Mouse (Mus musculus) testis, adult 2 months (tissue): ENCODE measurements around the gene Cutal. TPM values are rescaled to one million over a fixed set of nuclear protein-coding genes. Genes with fewer than 3 reads are reported as not detected.

Experiments used
- H3K27ac ChIP-seq: fragments of 200-500 bp; 2 replicates; pipeline ENCODE4 v1.5.1; 2012; ENCODE audit warnings: low read depth, low read length; ENCODE audit not compliant: control insufficient read depth, insufficient read depth
- H3K27me3 ChIP-seq: fragments of 200-500 bp; 2 replicates; pipeline ENCODE4 v1.6.1; 2012; ENCODE audit warnings: mild to moderate bottlenecking, low read length, moderate library complexity; ENCODE audit not compliant: control insufficient read depth, insufficient read depth
- H3K36me3 ChIP-seq: fragments of 200-500 bp; 2 replicates; pipeline ENCODE4 v1.6.1; 2012; ENCODE audit warnings: mild to moderate bottlenecking, low read length; ENCODE audit not compliant: control insufficient read depth, insufficient read depth
- H3K4me1 ChIP-seq: fragments of 200-500 bp; 2 replicates; pipeline ENCODE4 v1.6.1; 2012; ENCODE audit warnings: low read length; ENCODE audit not compliant: control insufficient read depth, insufficient read depth
- H3K4me3 ChIP-seq: fragments of 200-500 bp; 2 replicates; pipeline ENCODE4 v1.5.1; 2012; ENCODE audit warnings: low read depth, mild to moderate bottlenecking, low read length, moderate library complexity, mixed read lengths; ENCODE audit not compliant: control insufficient read depth
- CTCF ChIP-seq: fragments of 200-500 bp; IDR thresholded peaks from 2 replicates; pipeline ENCODE4 v1.5.1; 2012; ENCODE audit warnings: low read depth, mild to moderate bottlenecking, inconsistent platforms, low read length, moderate library complexity; ENCODE audit not compliant: control insufficient read depth, insufficient read depth, insufficient replicate concordance
- POLR2A ChIP-seq: fragments of 200-500 bp; IDR thresholded peaks from 2 replicates; pipeline ENCODE4 v1.6.1; 2012; ENCODE audit warnings: low read depth, mild to moderate bottlenecking, inconsistent platforms, low read length, moderate library complexity; ENCODE audit not compliant: control insufficient read depth
- polyA plus RNA-seq: library from polyadenylated mRNA; depleted of rRNA; stranded (reverse); fragments of >200 nt; gene quantifications from 2 replicates; pipeline ENCODE4 v1.2.3, GENCODE M21; 2012

The Cutal gene
- polyA plus RNA-seq, 1 experiment = 0.12 TPM

DNA sequence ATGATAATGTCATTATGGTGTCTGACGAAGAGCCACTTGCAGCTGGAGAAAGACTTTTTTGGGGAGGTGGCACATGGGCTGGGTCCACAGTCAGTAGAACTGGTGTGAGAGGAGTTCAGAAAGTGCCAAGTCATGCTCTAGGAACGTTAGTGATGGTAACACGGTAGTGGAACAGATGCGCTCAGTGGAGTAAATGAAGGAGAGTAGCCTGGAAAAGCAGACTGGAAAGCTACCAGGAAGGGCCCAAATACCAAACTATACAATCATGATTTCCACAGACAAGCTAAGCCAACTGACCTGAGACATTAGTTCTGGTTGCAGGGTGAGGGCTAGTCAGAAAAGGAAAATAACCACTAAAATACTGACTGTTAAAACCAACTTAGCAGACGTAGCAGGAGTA lies 4.5 kb upstream of the Cutal start:
- Histone ChIP-seq H3K36me3 (peaks cover 1% of the 10 kb centered on the region; the same call in 1 of the 2 replicates), H3K27me3 (no peaks in the 10 kb centered on the region), H3K27ac (no peak overlapping the region), H3K4me3 (no peak overlapping the region), H3K4me1 (peaks cover 5% of the 10 kb centered on the region)
- no peak for TF ChIP-seq POLR2A
- no peak for TF ChIP-seq CTCF

DNA sequence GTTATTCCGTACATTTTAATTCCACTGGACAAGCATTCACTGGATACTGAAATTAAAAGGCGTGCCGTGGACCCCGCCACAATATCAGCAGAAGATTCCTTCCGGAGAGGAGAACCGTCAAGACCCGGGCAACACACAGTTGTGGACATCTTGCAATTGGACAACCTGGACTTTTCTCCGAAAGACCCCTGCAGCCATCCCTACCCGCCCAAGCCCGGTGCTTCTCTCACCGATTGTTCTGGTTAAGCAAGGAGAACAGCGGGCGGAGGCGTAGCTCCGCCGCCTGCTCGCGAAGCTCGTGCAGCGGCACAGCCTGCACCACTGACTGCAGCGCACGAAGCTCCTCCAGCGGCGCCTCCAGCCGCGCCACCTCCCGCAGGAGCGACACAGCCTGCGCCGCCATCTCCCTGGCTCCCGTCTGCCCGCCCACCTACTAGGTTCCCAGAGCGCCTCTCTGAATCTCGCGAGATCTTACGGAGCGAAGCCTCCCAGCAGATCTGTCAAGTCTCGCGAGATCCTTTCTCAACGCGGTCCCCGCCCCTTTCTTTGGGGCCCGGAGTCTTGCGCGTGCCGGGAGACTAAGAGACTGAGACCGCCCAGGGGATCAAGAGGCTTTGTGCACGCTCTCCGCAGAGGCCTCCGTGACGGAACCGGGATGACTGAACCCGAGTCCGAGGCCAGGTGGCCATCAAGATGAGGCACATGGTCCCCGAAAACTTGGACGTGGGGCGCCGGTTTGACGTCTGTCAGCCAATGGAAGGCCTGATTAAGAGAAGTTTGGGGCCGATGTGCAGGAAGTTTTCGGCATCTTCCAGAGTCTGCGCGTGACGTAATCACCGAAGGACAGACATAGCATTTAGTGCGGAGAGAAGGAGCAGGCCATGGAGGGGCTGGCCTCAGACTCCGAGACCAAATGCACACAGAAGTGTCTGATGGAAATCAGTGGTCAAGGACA lies 3.4 kb upstream of the Cutal start:
- peaks cover 5% of the 10 kb centered on the region for H3K4me1 ChIP-seq
- TF ChIP-seq POLR2A (peak; percentile 98), CTCF (no peak)
- H3K27ac ChIP-seq = peak overlapping the region; percentile 94
- peak overlapping the region; percentile 95 for H3K4me3 ChIP-seq
- H3K36me3 ChIP-seq = peaks cover under 1% of the 10 kb centered on the region; the same call in 1 of the 2 replicates
- H3K27me3 ChIP-seq = no peaks in the 10 kb centered on the region

DNA sequence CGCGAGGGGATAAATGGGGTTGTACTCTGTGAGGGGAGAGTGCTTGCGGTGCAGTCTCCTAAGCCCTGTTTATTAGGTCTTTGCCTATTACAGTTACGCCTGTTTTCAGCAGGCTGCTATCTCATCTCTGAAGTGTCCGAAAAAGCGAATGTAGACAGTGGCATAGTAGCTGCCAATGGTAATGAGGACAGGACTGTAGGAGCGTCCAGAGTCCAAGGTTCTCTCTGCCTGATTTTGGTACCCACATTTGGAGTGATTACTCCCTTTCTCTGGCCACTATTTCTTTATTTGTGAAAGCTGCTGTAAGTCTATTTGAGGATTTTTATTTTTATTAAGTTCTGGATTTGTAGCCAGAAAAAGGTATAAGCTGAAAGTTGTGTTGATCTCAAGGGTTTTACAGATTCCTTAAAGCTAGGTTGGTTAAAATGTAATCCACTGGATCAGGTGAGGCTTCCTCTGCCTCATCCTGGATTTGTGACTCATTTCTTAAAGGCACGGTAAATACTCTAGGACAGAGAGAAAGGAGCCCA lies 685 bp downstream of the Cutal start, which contains the start of gene Psmd5:
Gene Psmd5 (minus strand): TSS at position 153 of the 530 bp plus-strand sequence.
- Histone ChIP-seq H3K27me3 (no peaks in the 10 kb centered on the region), H3K36me3 (no peaks in the 10 kb centered on the region), H3K27ac (no peak within 1 kb of the TSS), H3K4me1 (peaks cover 5% of the 10 kb centered on the region), H3K4me3 (peak within 1 kb of the TSS; percentile 3; the same call in 1 of the 2 replicates)
- TF ChIP-seq POLR2A (no peak), CTCF (no peak)

DNA sequence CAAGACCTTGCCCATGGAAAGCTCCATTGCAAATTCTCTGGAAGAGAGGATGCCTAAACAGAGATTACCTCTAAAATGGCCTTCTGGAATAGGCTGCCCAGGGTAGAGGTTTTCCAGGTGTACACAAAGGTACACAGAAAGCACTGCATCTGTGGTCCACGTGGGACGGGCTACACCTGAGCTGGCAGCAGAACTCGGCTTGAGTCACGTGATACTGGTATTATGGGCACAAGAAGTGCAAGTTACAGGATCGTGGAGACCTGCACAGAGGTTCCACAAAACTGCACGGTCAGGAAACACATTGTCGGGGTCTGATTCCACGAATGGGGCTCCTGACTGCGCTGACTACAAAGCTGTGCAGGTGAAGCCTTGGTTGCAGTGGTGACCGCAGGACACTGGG lies 5.9 kb downstream of the Cutal start:
- Histone ChIP-seq H3K4me3 (no peak overlapping the region), H3K27me3 (no peaks in the 10 kb centered on the region), H3K36me3 (no peaks in the 10 kb centered on the region), H3K27ac (no peak overlapping the region), H3K4me1 (no peaks in the 10 kb centered on the region)
- TF ChIP-seq POLR2A = no peak
- TF ChIP-seq CTCF = no peak

DNA sequence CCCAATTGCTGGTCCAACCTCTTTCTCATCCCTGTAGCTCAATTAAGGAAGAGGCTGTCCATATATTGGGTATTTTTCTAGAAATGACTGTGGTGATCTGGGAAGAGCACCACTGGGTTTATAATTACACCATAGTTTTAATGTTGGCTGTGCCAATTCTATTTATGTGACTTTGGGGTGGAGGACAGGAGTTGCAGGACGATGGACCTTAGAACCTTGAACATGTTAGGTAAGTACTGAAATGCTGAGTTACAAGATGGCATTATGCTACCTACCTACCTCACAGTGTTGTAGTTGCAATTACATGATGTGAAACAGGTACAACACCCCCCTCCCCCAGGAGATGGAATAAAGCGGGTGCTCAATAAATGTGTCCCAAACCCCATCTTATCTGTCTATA lies 8.6 kb downstream of the Cutal start:
- H3K4me1 ChIP-seq = no peaks in the 10 kb centered on the region; the same call in 1 of the 2 replicates
- H3K36me3 ChIP-seq = no peaks in the 10 kb centered on the region
- H3K27ac ChIP-seq = no peak overlapping the region
- no peak overlapping the region for H3K4me3 ChIP-seq
- no peaks in the 10 kb centered on the region for H3K27me3 ChIP-seq
- TF ChIP-seq POLR2A (no peak), CTCF (no peak)

DNA sequence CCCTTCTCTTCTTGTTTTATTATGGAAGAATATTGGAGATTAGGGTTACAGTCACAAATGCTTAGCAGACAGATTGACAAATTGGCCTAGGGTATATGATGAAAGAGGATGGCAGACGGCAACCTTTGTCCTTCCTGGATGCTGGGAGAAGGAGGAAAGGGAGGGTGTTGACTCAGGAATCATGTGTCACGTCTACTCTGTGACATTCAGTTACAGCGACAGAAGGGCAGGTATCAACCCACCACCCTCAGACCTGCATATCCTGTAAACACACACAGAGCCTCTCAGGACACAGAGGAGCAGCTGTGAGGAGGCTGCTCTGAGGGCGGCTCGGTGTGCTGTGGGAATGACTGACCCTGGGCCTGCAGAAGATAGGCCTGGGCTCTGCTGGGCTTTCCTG lies 9.0 kb downstream of the Cutal start:
- no peak for TF ChIP-seq POLR2A
- TF ChIP-seq CTCF = no peak
- H3K27ac ChIP-seq = no peak overlapping the region
- no peaks in the 10 kb centered on the region for H3K36me3 ChIP-seq
- no peaks in the 10 kb centered on the region; the same call in 1 of the 2 replicates for H3K4me1 ChIP-seq
- H3K4me3 ChIP-seq = no peak overlapping the region
- H3K27me3 ChIP-seq = no peaks in the 10 kb centered on the region

DNA sequence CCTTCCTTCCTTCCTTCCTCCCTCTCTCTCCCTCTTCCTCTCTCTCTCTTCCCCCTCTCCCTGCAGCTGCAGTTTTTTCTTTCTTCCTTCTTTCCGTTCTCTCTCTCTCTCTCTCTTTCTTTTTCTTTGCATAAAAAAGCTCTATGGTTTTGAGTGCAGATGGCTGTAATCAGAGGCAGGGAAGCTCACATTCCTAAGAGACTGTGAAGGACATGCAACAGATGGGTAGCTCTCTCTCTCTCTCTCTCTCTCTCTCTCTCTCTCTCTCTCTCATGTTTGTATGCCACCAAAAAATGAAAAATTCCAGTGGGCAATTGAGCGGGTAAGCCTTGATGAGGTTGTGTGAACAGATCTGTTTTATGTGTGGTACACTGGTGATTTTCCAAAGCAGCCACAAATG lies 10.0 kb downstream of the Cutal start:
- Histone ChIP-seq H3K4me3 (no peak overlapping the region), H3K4me1 (no peaks in the 10 kb centered on the region; the same call in 1 of the 2 replicates), H3K27me3 (no peaks in the 10 kb centered on the region), H3K27ac (no peak overlapping the region), H3K36me3 (no peaks in the 10 kb centered on the region)
- TF ChIP-seq CTCF (no peak), POLR2A (no peak)
